Mouse (Mus musculus) heart, embryonic 12.5 days (tissue): ENCODE data around the gene Tpcn1. TPM values are rescaled to one million over a fixed set of nuclear protein-coding genes. Genes with fewer than 3 reads are reported as not detected.
A peak's percentile ranks its signal among the peaks of the same experiment; 100 is the strongest.

Experiments used
- ATAC-seq: fragments of 200-750 bp; cut with Nextera tagmentation; 2 replicates; pipeline ENCODE4 v1.8.0; 2017; ENCODE audit warnings: moderate TSS enrichment, moderate library complexity; ENCODE audit not compliant: insufficient number of reproducible peaks, low FRiP score
- H3K27ac ChIP-seq: fragments of 300-500 bp; sonication (generic); 2 replicates; pipeline ENCODE4 v1.5.1; 2016; ENCODE audit warnings: mild to moderate bottlenecking, moderate library complexity; ENCODE audit not compliant: poor library complexity, severe bottlenecking
- H3K27me3 ChIP-seq: fragments of 300-500 bp; sonication (generic); replicated peaks from 2 replicates; pipeline ENCODE4 v1.6.1; 2016; ENCODE audit warnings: mild to moderate bottlenecking, moderate library complexity
- H3K36me3 ChIP-seq: fragments of 300-500 bp; sonication (generic); 2 replicates; pipeline ENCODE4 v1.6.1; 2016; ENCODE audit warnings: mild to moderate bottlenecking, moderate library complexity
- H3K4me1 ChIP-seq: fragments of 300-500 bp; sonication (generic); replicated peaks from 2 replicates; pipeline ENCODE4 v1.6.1; 2016; ENCODE audit warnings: mild to moderate bottlenecking
- H3K4me2 ChIP-seq: fragments of 300-500 bp; sonication (generic); 2 replicates; pipeline ENCODE4 v1.6.1; 2016; ENCODE audit warnings: mild to moderate bottlenecking, moderate library complexity
- H3K4me3 ChIP-seq: fragments of 300-500 bp; sonication (generic); 2 replicates; pipeline ENCODE4 v1.5.1; 2016; ENCODE audit warnings: mild to moderate bottlenecking
- H3K9ac ChIP-seq: fragments of 300-500 bp; sonication (generic); 2 replicates; pipeline ENCODE4 v1.6.1; 2016; ENCODE audit warnings: mild to moderate bottlenecking, moderate library complexity
- H3K9me3 ChIP-seq: fragments of 300-500 bp; sonication (generic); replicated peaks from 2 replicates; pipeline ENCODE4 v1.6.1; 2016; ENCODE audit warnings: mild to moderate bottlenecking, moderate library complexity
- WGBS: fragments of 180-500 bp; shearing (Covaris S2); methylation state at CpG from one replicate; pipeline ENCODE4 v1.1.7; 2016; 5-methylcytosine and 5-hydroxymethylcytosine counted together
- polyA plus RNA-seq: library from polyadenylated mRNA; unstranded; fragments of >200 nt; fragmentation: Nextera tagmentation; extraction: Ambion mirVana; gene quantifications from 2 replicates; pipeline ENCODE4 v1.2.1, GENCODE M21; 2016

Tpcn1 gene
- polyA plus RNA-seq, 1 experiment from 2014 or later = 17.1 TPM

GRCm38 (mm10) chr5:120525737-120526136, 62.7 kb downstream of the Tpcn1 start:
- ATAC-seq = no peak; the same call in 1 of the 2 replicates
- Histone ChIP-seq H3K9me3 (peaks cover 4% of the 10 kb centered on the region; the same call in 1 of the 2 replicates), H3K4me1 (no peaks in the 10 kb centered on the region), H3K27ac (no peak overlapping the region), H3K4me3 (no peak overlapping the region), H3K4me2 (no peak overlapping the region), H3K27me3 (no peaks in the 10 kb centered on the region), H3K36me3 (peaks cover 6% of the 10 kb centered on the region; the same call in 1 of the 2 replicates), H3K9ac (no peak overlapping the region)
- 23% methylated on average over 5 of the region's 5 CpGs for WGBS

- no peak for ATAC-seq
- H3K27ac ChIP-seq = no peak overlapping the region
- H3K4me3 ChIP-seq = no peak overlapping the region
- no peaks in the 10 kb centered on the region for H3K4me1 ChIP-seq
- H3K9ac ChIP-seq = no peak overlapping the region
- no peaks in the 10 kb centered on the region for H3K27me3 ChIP-seq
- no peak overlapping the region for H3K4me2 ChIP-seq
- peaks cover 4% of the 10 kb centered on the region; the same call in 1 of the 2 replicates for H3K9me3 ChIP-seq
- 90% methylated on average over 2 of the region's 2 CpGs for WGBS
- H3K36me3 ChIP-seq = peaks cover 10% of the 10 kb centered on the region; the same call in 1 of the 2 replicates
These were observed 63.7 kb downstream of the Tpcn1 start for GRCm38 (mm10) chr5:120524736-120525135.

DNA sequence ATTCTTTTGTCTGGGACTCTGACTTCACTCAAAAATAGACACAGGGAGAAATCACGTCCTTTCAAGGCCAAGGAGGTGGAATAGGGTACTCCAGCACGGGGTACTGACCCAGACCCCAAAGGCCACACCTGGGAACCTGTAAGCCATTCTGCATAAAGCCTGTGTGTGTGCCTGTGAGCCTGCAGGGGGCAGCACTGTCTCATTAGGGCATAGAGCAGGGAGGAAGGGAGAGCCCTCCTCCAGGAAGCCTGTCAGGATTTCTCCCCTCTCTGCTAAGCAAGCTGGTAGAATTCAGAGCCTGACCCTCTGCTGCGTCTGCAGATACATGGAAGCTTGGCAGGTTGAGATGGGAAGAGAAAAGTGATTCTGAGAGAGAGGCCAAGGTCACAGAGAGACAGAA, 65.8 kb downstream of the Tpcn1 start:
- H3K9me3 ChIP-seq = no peaks in the 10 kb centered on the region
- peaks cover 2% of the 10 kb centered on the region for H3K4me1 ChIP-seq
- no peak overlapping the region for H3K4me2 ChIP-seq

GRCm38 (mm10) chr5:120517552-120517951, 70.9 kb downstream of the Tpcn1 start:
- H3K4me1 ChIP-seq = peaks cover 41% of the 10 kb centered on the region
- H3K36me3 ChIP-seq = 0 out of 2 replicates have a peak, but pooled peaks cover 4% of the 10 kb centered on the region
- H3K27me3 ChIP-seq = peaks cover 5% of the 10 kb centered on the region
- H3K9me3 ChIP-seq = no peaks in the 10 kb centered on the region
- no peak for ATAC-seq
- H3K4me3 ChIP-seq = no peak overlapping the region
- no peak overlapping the region for H3K4me2 ChIP-seq
- 50% methylated on average over 9 of the region's 9 CpGs for WGBS
- no peak overlapping the region for H3K9ac ChIP-seq
- H3K27ac ChIP-seq = no peak overlapping the region

More for the DNA sequence above, 65.8 kb downstream of the Tpcn1 start:
- H3K36me3 ChIP-seq = peaks cover 7% of the 10 kb centered on the region; the same call in 1 of the 2 replicates
- H3K9ac ChIP-seq = no peak overlapping the region
- H3K27ac ChIP-seq = no peak overlapping the region
- H3K27me3 ChIP-seq = no peaks in the 10 kb centered on the region
- ATAC-seq = no peak
- WGBS = 60% methylated on average over 3 of the region's 3 CpGs
- H3K4me3 ChIP-seq = no peak overlapping the region

- peaks cover 47% of the 10 kb centered on the region for H3K4me1 ChIP-seq
- H3K9ac ChIP-seq = no peak overlapping the region
These were observed 72.1 kb downstream of the Tpcn1 start for GRCm38 (mm10) chr5:120516221-120516984.

GRCm38 (mm10) chr5:120515451-120515850, 73.0 kb downstream of the Tpcn1 start:
- H3K27ac ChIP-seq = no peak overlapping the region
- H3K36me3 ChIP-seq = 0 out of 2 replicates have a peak, but pooled peaks cover 4% of the 10 kb centered on the region
- H3K9me3 ChIP-seq = no peaks in the 10 kb centered on the region
- ATAC-seq = no peak
- H3K4me3 ChIP-seq = no peak overlapping the region
- H3K27me3 ChIP-seq = peaks cover 5% of the 10 kb centered on the region
- 0 out of 2 replicates have a peak overlapping the region, but pooled peaks have one; percentile 14 for H3K9ac ChIP-seq
- H3K4me2 ChIP-seq = no peak overlapping the region
- peaks cover 48% of the 10 kb centered on the region for H3K4me1 ChIP-seq
- WGBS = 63% methylated on average over 7 of the region's 7 CpGs

More at GRCm38 (mm10) chr5:120516221-120516984, 72.1 kb downstream of the Tpcn1 start:
- H3K27me3 ChIP-seq = peaks cover 5% of the 10 kb centered on the region
- 30% methylated on average over 15 of the region's 15 CpGs for WGBS
- no peak overlapping the region for H3K4me3 ChIP-seq
- H3K4me2 ChIP-seq = no peak overlapping the region
- H3K36me3 ChIP-seq = 0 out of 2 replicates have a peak, but pooled peaks cover 4% of the 10 kb centered on the region
- no peak for ATAC-seq
- no peak overlapping the region for H3K27ac ChIP-seq
- H3K9me3 ChIP-seq = no peaks in the 10 kb centered on the region

DNA sequence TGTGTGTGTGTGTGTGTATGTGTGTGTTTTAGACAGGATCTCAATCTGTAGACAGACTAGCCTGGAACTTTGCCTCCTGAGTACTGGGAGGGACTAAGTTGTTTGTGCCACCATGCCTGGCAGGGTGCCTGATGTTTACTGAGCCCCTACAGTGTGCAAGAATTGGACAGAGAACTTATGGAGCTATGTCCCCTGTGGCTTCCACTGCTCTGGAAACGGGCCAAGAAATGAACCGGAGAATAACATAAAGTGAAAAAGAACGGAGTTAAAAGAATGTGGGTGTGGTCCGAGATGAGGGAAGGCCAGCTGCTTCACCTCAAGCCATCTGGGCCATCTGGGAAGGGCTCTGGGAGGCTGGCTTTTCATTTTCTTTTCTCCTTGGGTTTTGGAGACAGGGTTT, 73.7 kb downstream of the Tpcn1 start:
- no peak overlapping the region for H3K27ac ChIP-seq
- ATAC-seq = no peak
- no peaks in the 10 kb centered on the region for H3K9me3 ChIP-seq
- H3K36me3 ChIP-seq = no peaks in the 10 kb centered on the region
- no peak overlapping the region for H3K4me3 ChIP-seq
- no peak overlapping the region for H3K4me2 ChIP-seq
- 0 out of 2 replicates have a peak overlapping the region, but pooled peaks have one; percentile 14 for H3K9ac ChIP-seq
- 30% methylated on average over 4 of the region's 4 CpGs for WGBS
- peaks cover 5% of the 10 kb centered on the region for H3K27me3 ChIP-seq
- peaks cover 48% of the 10 kb centered on the region for H3K4me1 ChIP-seq

DNA sequence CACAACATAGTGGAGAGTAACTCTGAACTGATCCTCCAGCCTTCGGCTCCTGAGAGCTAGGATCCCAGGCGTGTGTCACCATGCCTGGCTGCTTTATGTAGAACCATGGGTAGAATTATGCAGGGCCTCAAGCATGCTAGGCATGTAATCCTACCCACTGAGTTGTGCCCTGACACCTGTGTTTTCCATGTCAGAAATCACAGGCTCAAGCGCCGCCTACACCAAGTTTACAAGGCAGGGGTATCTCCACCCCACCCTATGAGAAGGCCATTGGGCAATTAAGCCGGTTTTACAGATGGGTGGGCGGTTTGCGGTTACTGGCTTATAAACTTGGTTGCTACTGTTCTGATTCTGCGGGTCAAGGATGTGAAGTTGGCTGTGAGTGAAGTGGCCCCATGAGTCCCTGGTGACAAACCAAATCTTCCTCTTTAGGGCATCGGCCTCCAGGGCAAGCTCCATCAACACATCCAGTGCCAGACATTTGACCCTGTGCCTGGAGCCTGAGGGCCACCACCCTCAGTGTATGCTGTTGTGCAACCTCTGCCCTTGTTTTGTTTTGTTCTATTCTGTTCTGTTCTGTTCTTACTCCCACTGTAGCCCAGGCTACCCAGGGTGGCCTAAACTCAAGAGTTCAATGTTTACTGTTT, 74.3 kb downstream of the Tpcn1 start:
- no peak overlapping the region for H3K4me3 ChIP-seq
- no peak for ATAC-seq
- H3K27me3 ChIP-seq = peaks cover 5% of the 10 kb centered on the region
- 88% methylated on average over 9 of the region's 9 CpGs for WGBS
- peaks cover 48% of the 10 kb centered on the region for H3K4me1 ChIP-seq
- peaks cover 2% of the 10 kb centered on the region; the same call in 1 of the 2 replicates for H3K9me3 ChIP-seq
- H3K36me3 ChIP-seq = no peaks in the 10 kb centered on the region
- no peak overlapping the region for H3K4me2 ChIP-seq
- H3K27ac ChIP-seq = no peak overlapping the region
- no peak overlapping the region for H3K9ac ChIP-seq

DNA sequence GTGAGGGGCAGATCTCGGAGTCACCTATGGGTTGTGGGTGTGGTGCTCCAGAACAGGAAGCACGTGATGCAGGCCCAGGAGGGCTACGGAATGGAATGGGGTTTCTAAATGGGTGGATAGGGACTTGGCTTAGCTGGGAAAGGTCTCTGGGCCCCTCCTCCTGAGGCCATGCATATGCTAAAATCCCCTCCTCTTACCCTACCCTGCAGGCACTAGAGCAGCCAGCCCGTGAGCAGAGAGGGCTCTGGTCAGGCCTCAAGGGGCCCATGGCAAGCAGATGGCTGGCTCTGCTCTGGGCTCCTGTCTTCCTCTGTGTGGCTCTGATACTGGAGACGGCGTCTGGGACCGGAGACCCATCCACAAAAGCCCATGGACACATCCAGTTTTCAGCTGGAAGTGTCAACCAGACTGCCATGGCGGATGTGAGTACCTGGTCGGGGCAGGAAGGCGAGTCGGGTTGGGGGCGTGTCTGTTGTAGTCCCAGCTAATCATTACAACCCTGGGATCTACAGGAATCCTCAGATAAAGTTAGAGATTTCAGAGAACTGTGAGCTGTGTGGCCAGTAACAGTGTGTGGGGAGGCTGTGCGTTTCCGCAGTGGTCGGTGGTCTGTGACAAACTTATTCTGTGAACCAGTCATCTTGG, 75.4 kb downstream of the Tpcn1 start:
- H3K4me2 ChIP-seq = no peak overlapping the region
- H3K36me3 ChIP-seq = no peaks in the 10 kb centered on the region
- no peak for ATAC-seq
- H3K4me3 ChIP-seq = no peak overlapping the region
- H3K9ac ChIP-seq = no peak overlapping the region
- H3K27me3 ChIP-seq = peaks cover 5% of the 10 kb centered on the region
- H3K4me1 ChIP-seq = peaks cover 48% of the 10 kb centered on the region
- no peak overlapping the region for H3K27ac ChIP-seq
- WGBS = 54% methylated on average over 15 of the region's 15 CpGs
- peaks cover 2% of the 10 kb centered on the region; the same call in 1 of the 2 replicates for H3K9me3 ChIP-seq

DNA sequence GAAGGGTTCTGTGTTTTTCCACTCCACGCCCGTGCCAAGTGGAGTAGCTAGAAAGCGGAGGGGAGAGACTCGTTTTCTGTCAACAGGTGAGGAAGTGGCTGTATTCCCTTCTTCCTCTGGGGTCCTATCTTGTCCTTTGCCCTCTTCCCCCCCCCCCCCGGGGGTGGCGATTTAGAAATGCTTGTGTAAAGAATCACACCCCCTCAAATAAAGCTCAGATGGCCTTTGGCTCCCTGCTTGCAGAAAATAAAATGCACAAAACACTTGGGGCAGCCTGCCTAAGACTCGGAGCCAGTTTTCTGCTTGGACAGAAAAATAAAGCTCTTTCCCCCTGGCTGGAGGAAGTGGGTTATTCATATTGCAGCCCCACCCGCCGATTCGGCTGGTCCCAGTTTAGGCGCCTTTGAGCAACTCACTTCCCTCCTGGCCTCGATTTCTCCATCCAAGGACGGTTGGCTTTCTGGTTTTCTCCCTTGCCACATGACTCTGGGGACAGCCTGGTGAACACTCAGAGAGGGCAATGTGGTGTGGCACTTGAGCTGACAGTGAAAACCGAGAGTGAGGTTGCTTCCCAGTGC, 76.7 kb downstream of the Tpcn1 start:
- H3K4me1 ChIP-seq = peaks cover 39% of the 10 kb centered on the region
- H3K9me3 ChIP-seq = peaks cover 2% of the 10 kb centered on the region; the same call in 1 of the 2 replicates
- peak overlapping the region; percentile 67 for H3K9ac ChIP-seq
- ATAC-seq = no peak
- H3K4me3 ChIP-seq = peak overlapping the region; percentile 59
- peak overlapping the region; percentile 78 for H3K4me2 ChIP-seq
- 31% methylated on average over 14 of the region's 14 CpGs for WGBS
- no peaks in the 10 kb centered on the region for H3K36me3 ChIP-seq
- no peak overlapping the region for H3K27ac ChIP-seq
- H3K27me3 ChIP-seq = peaks cover 5% of the 10 kb centered on the region
